Mouse (Mus musculus): ENCODE data around the gene Tmem59l. TPM values are rescaled to one million over a fixed set of nuclear protein-coding genes. Genes with fewer than 3 reads are reported as not detected.

Gene Tmem59l
- polyA plus RNA-seq, 1 experiment from 2014 or later: 11.1 TPM

DNA sequence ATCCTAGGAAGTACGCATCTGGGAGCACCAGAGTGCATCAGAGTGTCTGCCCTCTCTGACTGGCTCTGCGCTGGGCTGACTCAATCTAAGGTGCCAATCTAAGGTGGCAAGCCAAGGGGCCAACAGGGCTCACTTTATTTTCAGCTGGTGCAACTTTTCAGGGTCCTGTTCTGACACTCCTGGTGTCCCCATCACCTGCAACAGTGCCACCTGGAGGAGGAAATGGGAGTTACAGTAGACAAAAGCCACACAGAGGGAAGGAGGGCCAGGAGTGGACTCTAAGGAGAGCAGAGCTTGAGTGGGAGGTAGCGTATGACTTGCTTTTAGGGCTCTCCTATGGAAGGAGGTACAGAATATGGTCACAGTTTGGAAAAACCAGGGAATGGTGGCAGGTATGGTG is 17.7 kb upstream of the Tmem59l start:
- DNase-seq (ENCODE audit: low spot score): peak; percentile 81
- H3K4me3 ChIP-seq: peak overlapping the region; percentile 64; the same call in 1 of the 2 replicates
- H3K9me3 ChIP-seq: no peaks in the 10 kb centered on the region
- WGBS: 75% methylated on average over 3 of the region's 3 CpGs
- peaks cover 82% of the 10 kb centered on the region for H3K4me1 ChIP-seq (replicated peaks)
- no peak overlapping the region for H3K27ac ChIP-seq
- peaks cover 43% of the 10 kb centered on the region for H3K36me3 ChIP-seq
- H3K27me3 ChIP-seq (ENCODE audit: insufficient read depth, poor library complexity, severe bottlenecking): peaks cover 51% of the 10 kb centered on the region

DNA sequence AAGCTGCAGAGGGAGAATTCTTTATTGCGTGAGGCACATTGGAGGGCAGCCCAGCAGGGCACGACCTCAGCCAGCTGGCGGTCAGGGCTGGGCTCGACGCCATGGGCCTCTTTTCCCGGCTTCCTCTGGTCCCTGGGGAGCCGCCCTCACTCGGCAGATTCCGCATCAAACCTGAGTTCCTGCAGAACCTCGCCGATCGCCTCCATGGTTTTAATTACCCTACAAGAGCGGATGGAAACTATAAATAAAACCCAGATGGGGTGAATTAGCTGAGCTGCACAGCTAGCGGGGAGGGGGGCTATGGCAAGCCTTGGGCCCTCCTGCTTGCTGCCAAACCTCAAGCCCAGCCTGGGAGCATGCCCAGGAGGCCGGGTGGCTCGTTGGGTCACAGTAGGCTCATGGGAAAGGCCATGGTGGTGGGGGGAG is 17.1 kb upstream of the Tmem59l start:
- H3K36me3 ChIP-seq: peaks cover 42% of the 10 kb centered on the region
- WGBS: 52% methylated on average over 16 of the region's 16 CpGs

DNA sequence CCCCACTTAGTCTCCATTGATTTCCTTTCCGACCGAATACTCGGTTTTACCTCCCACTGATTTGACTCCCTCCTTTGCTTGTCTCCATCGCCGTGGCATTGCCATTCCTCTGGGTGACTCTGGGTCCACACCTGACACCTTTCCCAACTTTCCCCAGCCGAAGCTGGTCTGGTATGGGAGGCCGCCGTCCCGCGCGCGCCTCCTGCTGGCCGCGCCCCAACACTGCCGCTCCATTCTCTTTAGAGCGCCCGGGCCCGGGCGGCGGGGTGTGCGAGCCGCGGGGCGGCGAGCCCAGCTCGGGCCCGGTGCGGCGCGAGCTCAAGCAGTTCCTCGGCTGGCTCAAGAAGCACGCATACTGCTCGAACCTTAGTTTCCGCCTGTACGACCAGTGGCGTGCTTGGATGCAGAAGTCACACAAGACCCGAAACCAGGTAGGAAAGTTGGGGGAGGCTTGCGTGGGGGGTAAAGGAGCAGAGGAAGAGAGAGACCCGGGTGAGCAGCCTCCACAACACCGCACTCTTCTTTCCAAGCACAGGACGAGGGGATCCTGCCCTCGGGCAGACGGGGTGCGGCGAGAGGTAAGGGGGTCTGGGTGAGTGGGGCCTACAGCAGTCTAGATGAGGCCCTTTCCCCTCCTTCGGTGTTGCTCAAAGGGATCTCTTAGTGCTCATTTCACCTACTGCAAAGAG is 16.0 kb upstream of the Tmem59l start:
- WGBS: 12% methylated on average over 46 of the region's 46 CpGs
- no peaks in the 10 kb centered on the region for H3K9me3 ChIP-seq
- H3K4me1 ChIP-seq (replicated peaks): peaks cover 74% of the 10 kb centered on the region
- peak overlapping the region; percentile 21 for H3K4me3 ChIP-seq
- DNase-seq (ENCODE audit: low spot score): peak; percentile 76
- H3K36me3 ChIP-seq: peaks cover 31% of the 10 kb centered on the region
- H3K27ac ChIP-seq: peak overlapping the region; percentile 12; the same call in 1 of the 2 replicates
- H3K27me3 ChIP-seq (ENCODE audit: insufficient read depth, poor library complexity, severe bottlenecking): peaks cover 67% of the 10 kb centered on the region

More for the DNA sequence above, 17.1 kb upstream of the Tmem59l start:
- H3K27ac ChIP-seq: no peak overlapping the region
- DNase-seq (ENCODE audit: low spot score): peak; percentile 63
- H3K4me3 ChIP-seq: peak overlapping the region; percentile 64
- peaks cover 56% of the 10 kb centered on the region for H3K27me3 ChIP-seq (ENCODE audit: insufficient read depth, poor library complexity, severe bottlenecking)
- peaks cover 84% of the 10 kb centered on the region for H3K4me1 ChIP-seq (replicated peaks)
- no peaks in the 10 kb centered on the region for H3K9me3 ChIP-seq

DNA sequence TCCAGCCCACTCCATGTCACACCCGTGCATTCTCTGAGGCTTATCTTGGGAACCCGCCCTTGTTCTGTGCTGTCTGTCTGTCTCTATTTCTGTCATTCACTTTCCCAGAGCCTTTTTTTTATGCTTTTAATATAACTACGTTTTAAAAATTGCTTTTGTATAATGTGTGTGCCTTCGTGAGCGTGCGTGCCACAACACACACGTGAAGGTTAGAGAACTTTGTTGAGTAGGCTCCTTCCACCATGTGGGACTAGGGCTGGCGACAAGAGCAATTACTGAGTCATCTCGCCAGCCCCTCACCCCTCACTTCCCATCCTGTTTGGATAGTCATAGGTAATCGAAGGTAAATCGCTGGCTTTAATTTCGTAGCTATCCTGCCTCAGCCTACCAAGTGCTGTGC is 15.4 kb upstream of the Tmem59l start:
- Histone ChIP-seq H3K27ac (no peak overlapping the region), H3K4me3 (peak overlapping the region; percentile 18; the same call in 1 of the 2 replicates), H3K36me3 (peaks cover 24% of the 10 kb centered on the region), H3K9me3 (no peaks in the 10 kb centered on the region), H3K27me3 (ENCODE audit: insufficient read depth, poor library complexity, severe bottlenecking) (peaks cover 74% of the 10 kb centered on the region), H3K4me1 (replicated peaks) (peaks cover 71% of the 10 kb centered on the region)
- 35% methylated on average over 12 of the region's 12 CpGs for WGBS
- no peak for DNase-seq (ENCODE audit: low spot score)

DNA sequence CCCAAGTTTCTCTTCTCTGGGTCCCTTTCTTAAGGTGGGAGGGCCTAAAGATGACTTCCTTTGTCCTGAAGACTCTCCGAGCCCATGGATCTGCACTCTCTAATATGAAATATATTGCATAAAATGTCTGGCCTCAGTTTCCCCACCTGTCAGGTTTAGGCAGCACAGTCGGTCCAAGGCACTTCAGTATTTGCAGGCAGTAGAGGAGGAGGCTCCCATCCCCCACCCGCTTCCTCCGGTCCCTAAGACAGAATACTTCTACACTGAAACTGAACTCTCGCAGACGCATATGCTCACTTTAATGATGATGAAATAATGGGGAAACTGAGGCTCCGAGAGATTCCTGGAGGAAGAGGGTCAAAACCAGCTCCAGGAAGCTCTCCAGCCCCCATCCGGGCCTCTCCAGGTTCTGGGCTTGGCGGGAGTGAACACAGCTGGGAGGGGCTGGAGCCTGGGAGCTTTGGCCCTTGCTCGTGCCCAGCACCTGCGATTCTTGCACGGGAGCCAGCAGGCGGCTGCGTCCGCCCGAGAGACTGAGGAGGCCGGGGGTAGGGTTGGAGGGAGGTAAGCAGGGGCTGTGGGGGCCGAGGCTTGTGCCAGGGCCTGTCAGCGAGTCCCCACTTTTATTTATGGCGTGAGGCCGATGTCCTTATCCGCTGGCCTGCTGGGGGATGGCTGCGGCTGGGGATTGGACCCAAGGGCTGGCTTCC is 14.8 kb upstream of the Tmem59l start:
- H3K27ac ChIP-seq: no peak overlapping the region
- H3K36me3 ChIP-seq: peaks cover 19% of the 10 kb centered on the region
- H3K4me3 ChIP-seq: peak overlapping the region; percentile 16
- 13% methylated on average over 23 of the region's 23 CpGs for WGBS
- DNase-seq (ENCODE audit: low spot score): no peak
- no peaks in the 10 kb centered on the region for H3K9me3 ChIP-seq
- H3K27me3 ChIP-seq (ENCODE audit: insufficient read depth, poor library complexity, severe bottlenecking): peaks cover 80% of the 10 kb centered on the region
- H3K4me1 ChIP-seq (replicated peaks): peaks cover 68% of the 10 kb centered on the region

DNA sequence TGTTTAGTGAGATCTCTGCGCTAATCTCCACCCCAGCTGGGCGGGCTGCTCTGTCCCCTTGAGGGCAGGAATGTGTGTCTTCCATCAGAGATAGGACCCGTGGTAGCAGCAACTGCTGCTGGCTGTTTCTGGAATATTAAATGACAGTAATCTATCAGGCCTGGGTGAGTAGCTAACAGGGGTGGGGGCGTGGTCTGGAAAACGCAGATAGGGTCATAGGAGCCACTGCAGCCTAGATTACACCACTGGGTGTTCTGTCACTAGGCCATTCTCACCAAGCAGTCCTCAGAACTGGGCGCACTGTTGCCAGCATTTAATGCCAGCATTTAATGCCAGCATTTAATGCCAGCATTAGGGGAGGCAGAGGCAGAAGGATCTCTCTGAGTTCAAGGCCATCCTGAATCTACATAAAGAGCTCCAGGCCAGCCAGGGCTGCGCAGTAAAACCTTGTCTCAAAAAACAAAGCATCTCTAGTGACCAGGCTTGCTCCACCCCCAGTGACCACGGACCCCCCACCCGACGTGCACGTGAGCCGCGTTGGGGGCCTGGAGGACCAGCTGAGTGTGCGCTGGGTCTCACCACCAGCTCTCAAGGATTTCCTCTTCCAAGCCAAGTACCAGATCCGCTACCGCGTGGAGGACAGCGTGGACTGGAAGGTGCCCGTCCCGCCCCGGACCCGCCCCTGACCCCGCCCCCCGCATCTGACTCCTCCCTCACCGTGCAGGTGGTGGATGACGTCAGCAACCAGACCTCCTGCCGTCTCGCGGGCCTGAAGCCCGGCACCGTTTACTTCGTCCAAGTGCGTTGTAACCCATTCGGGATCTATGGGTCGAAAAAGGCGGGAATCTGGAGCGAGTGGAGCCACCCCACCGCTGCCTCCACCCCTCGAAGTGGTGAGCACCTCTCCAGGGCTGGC is 13.5 kb upstream of the Tmem59l start:
- Histone ChIP-seq H3K4me1 (replicated peaks) (peaks cover 60% of the 10 kb centered on the region), H3K27me3 (ENCODE audit: insufficient read depth, poor library complexity, severe bottlenecking) (peaks cover 93% of the 10 kb centered on the region), H3K9me3 (no peaks in the 10 kb centered on the region), H3K4me3 (peak overlapping the region; percentile 25), H3K36me3 (peaks cover 18% of the 10 kb centered on the region), H3K27ac (no peak overlapping the region)
- no peak for DNase-seq (ENCODE audit: low spot score)
- 8% methylated on average over 39 of the region's 39 CpGs for WGBS

DNA sequence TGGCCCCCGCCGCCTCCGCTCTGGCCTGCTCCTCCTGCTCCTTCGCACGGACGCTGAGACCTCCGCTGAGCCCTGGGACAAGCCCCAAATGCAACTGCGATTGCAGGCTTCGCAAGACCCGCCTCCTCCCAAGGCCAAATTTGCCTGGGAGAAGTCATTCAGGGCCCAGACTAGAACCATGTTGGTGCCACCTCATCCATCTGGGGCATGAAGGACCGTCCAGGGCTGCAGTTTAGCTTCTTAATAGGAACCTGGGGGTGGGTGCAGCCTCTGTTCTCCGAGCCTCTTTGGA is 8.6 kb upstream of the Tmem59l start:
- no peak for DNase-seq (ENCODE audit: low spot score)
- no peaks in the 10 kb centered on the region for H3K36me3 ChIP-seq
- H3K27ac ChIP-seq: no peak overlapping the region
- peaks cover 65% of the 10 kb centered on the region for H3K4me1 ChIP-seq (replicated peaks)
- no peaks in the 10 kb centered on the region for H3K9me3 ChIP-seq
- H3K4me3 ChIP-seq: peak overlapping the region; percentile 51
- 6% methylated on average over 12 of the region's 12 CpGs for WGBS
- H3K27me3 ChIP-seq (ENCODE audit: insufficient read depth, poor library complexity, severe bottlenecking): peaks cover 100% of the 10 kb centered on the region

DNA sequence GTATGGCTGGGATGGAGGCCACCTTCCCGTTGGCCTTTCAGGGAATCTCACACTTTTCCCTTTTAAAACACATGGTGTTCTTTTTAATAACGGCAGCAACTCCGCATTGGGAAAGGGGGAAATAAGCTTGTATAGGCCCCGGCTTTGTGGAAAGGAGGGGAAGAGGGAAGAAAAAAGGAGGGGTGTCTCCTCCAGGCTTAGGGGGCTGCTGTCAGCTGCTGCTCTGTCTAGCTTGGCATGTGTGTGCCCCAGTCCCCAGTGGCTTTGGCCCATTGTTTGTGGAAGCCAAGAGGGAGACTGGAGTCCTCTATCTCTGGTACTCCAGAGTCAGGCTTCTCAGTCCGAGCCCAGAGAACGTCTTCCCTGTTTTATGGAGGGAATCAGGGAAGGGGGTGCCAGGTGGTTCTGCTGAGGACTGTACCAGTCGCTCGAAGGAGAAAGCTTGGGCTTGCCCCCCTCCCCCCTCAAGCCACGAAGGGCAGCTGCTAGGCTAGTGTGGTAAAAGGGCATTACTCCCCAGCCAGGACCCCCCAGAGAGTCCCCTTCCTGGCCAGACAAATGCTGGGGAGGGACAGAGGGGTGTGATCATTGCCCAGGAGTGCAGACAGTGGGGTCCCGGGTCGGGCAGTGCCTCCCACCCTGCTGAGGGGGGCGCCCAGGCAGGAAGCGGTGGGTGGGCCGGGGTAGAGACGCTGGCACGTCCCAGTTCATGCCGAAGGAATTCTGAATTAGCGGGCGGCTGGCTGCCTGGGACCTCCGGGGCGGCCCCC is 8.0 kb upstream of the Tmem59l start:
- WGBS: 2% methylated on average over 21 of the region's 21 CpGs
- Histone ChIP-seq H3K9me3 (no peaks in the 10 kb centered on the region), H3K4me3 (peak overlapping the region; percentile 51), H3K27ac (no peak overlapping the region), H3K4me1 (replicated peaks) (peaks cover 65% of the 10 kb centered on the region), H3K27me3 (ENCODE audit: insufficient read depth, poor library complexity, severe bottlenecking) (peaks cover 100% of the 10 kb centered on the region), H3K36me3 (no peaks in the 10 kb centered on the region)
- no peak for DNase-seq (ENCODE audit: low spot score)

DNA sequence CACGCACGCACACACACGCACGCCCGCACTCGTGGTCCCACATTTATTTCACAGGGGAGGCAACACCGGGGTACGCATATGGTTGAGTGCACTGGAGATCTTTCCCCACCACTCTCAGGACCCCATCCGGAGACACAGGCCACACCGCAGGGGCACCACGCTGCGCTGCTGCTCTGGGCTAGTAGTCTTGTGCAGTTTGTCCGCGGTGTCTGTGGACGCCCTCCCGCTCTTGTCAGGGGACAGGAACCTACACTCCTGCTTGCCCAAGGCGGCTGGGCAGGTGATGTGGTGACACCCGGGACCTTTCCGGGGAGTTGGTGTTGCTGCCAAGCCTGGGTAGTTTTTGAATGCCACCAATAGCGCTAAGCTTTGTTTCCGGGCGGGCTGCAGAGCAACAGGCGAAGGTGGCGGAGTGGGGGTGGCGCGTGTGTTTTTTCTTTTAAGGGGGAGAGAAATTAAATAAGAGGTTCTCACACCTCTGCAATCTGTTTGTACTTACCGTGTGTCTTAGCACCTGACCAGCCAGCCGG is 7.3 kb upstream of the Tmem59l start:
- DNase-seq (ENCODE audit: low spot score): no peak
- WGBS: 3% methylated on average over 28 of the region's 28 CpGs
- peaks cover 100% of the 10 kb centered on the region for H3K27me3 ChIP-seq (ENCODE audit: insufficient read depth, poor library complexity, severe bottlenecking)
- H3K36me3 ChIP-seq: no peaks in the 10 kb centered on the region
- peaks cover 66% of the 10 kb centered on the region for H3K4me1 ChIP-seq (replicated peaks)
- no peak overlapping the region for H3K27ac ChIP-seq
- no peaks in the 10 kb centered on the region for H3K9me3 ChIP-seq
- H3K4me3 ChIP-seq: peak overlapping the region; percentile 51

DNA sequence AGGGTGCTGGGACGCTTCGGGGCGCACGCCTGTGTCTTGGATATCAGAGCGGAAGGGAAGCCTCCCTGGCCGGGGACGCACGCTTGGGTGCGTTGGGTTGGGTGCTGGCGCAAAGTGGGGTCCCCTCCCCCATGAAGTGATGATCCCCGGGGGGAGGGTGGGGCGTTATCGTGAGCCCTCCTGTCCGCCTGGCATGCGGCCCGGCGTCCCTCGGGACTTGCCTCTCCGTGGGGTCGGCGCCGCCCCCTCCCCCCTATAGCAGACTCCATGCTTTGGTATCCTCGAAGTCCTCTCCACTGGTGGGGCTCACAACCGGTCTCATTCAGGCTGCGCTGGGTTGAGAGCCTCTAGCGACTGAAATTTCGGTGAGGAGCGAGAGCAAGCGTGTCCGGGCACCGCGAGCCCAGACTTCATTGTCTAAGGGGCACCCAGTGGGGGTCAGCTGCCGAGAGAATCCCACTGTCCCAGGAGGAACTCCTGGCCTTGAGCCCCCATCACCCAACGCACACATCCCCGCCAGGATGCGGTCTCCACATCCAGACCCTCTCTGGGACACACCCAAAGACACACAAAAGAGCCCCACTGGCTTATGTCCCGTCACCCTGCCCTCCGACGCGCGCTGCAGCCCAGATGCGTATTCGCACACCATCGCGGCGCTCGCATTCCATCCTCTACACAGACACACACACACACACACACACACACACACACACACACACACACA is 6.7 kb upstream of the Tmem59l start:
- Histone ChIP-seq H3K27ac (peak overlapping the region; percentile 75), H3K27me3 (ENCODE audit: insufficient read depth, poor library complexity, severe bottlenecking) (peaks cover 100% of the 10 kb centered on the region), H3K4me1 (replicated peaks) (peaks cover 70% of the 10 kb centered on the region), H3K36me3 (no peaks in the 10 kb centered on the region), H3K4me3 (peak overlapping the region; percentile 51), H3K9me3 (no peaks in the 10 kb centered on the region)
- no peak for DNase-seq (ENCODE audit: low spot score)
- WGBS: 2% methylated on average over 47 of the region's 47 CpGs

DNA sequence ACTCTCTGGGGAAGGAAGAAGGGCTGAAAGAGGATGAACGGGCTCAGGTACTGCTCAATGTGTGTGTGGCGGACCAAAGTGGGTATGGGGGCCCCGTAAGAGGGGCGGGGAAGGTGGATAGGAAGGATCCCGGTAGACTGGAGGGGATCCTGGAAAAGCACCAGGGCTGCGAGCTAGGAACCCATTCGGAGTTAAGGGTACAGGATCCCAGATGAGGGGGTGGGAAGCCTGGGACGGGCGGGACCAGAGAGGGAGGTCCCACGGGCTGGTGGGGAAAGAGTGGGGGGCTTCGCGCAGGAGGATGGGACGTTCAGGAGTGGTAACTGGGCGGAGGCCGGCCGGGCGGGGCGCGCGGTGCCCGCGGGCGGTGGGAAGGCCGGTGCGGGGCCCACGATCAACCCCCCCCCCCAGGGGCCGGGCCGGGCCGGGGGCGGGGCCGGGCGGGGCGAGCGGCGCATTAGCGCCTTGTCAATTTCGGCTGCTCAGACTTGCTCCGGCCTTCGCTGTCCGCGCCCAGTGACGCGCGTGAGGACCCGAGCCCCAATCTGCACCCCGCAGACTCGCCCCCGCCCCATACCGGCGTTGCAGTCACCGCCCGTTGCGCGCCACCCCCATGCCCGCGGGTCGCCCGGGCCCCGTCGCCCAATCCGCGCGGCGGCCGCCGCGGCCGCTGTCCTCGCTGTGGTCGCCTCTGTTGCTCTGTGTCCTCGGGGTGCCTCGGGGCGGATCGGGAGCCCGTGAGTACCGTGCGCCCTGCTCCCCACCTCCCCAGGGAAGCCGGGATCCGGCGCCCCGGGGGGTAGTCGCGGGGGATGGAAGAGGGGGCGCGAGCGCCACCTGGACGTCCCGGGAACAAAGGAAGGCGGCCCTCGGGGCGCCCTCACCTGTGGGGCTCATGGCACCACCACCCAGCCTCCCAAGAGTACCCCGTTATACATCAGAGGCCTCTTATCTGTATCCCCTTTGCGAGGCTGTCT is 5.8 kb upstream of the Tmem59l start, which contains the start of gene Crlf1:
TSS of gene Crlf1 (plus strand) at position 495 of the 977 bp plus-strand sequence.
- WGBS: under 1% methylated on average over 82 of the region's 93 CpGs
- H3K9me3 ChIP-seq: no peaks in the 10 kb centered on the region
- peak within 1 kb of the TSS; percentile 75 for H3K27ac ChIP-seq
- H3K36me3 ChIP-seq: no peaks in the 10 kb centered on the region
- H3K4me3 ChIP-seq: peak within 1 kb of the TSS; percentile 51
- peaks cover 100% of the 10 kb centered on the region for H3K27me3 ChIP-seq (ENCODE audit: insufficient read depth, poor library complexity, severe bottlenecking)
- peaks cover 79% of the 10 kb centered on the region for H3K4me1 ChIP-seq (replicated peaks)
- DNase-seq (ENCODE audit: low spot score): no peak
